Mouse (Mus musculus) small intestine, adult 2 months (tissue): ENCODE measurements around the gene Phf5a.

Experiments used
- CTCF ChIP-seq: fragments of 200-500 bp; IDR thresholded peaks from 2 replicates; pipeline ENCODE4 v1.5.1; 2012; ENCODE audit warnings: low read depth, mild to moderate bottlenecking, control low read depth, inconsistent platforms, low read length, moderate library complexity, mixed read lengths; ENCODE audit not compliant: insufficient replicate concordance, insufficient read length; ENCODE audit errors: extremely low read depth
- POLR2A ChIP-seq: fragments of 200-500 bp; IDR thresholded peaks from 2 replicates; pipeline ENCODE4 v1.6.1; 2012; ENCODE audit warnings: low read depth, mild to moderate bottlenecking, control low read depth, inconsistent platforms, low read length, moderate library complexity

DNA sequence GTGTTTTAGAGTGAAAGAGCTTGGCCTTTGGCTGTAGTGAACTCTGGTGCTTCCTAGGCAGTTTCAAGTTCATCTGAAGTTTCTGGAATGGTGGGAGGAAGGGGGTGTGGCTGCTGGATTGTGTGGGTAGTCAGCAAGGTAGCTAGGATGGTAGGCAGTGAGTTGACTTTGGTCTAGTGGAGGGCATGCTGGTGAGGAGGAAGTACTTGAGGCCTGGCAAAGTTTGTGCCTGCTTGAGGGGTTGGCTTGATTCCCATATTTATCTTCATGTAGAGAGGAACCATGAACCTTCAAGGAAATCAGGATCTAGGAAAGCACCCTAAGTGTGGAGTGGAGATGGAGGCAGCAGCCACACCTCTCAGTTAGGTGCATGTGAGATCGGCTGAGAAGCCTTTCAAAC lies 22.3 kb upstream of the Phf5a start:
- TF ChIP-seq CTCF = no peak
- no peak for TF ChIP-seq POLR2A
